Mouse (Mus musculus) bone marrow macrophage, adult 2 months (primary cell): Measurements from ENCODE around the gene Bmpr2. TPM values are rescaled to one million over a fixed set of nuclear protein-coding genes. Genes with fewer than 3 reads are reported as not detected.
"Not testable (repeated sequence)": the region's sequence is repeated elsewhere in the genome, so short reads cannot be mapped to it uniquely, and the experiment has no call there.

ENCODE experiments used
- H3K27ac ChIP-seq: 2 replicates; pipeline ENCODE4 v1.5.1; 2012; ENCODE audit warnings: low read depth, low read length; ENCODE audit not compliant: insufficient read depth
- H3K4me1 ChIP-seq: 2 replicates; pipeline ENCODE4 v1.6.1; 2012; ENCODE audit warnings: low read length; ENCODE audit not compliant: control insufficient read depth, insufficient read depth
- H3K4me3 ChIP-seq: 2 replicates; pipeline ENCODE4 v1.5.1; 2012; ENCODE audit warnings: mild to moderate bottlenecking, low read length, moderate library complexity; ENCODE audit not compliant: insufficient read depth
- CTCF ChIP-seq: IDR thresholded peaks from 2 replicates; pipeline ENCODE4 v1.5.1; 2012; ENCODE audit warnings: low read depth, mild to moderate bottlenecking, low read length, moderate library complexity
- POLR2A ChIP-seq: IDR thresholded peaks from 2 replicates; pipeline ENCODE4 v1.6.1; 2012; ENCODE audit warnings: mild to moderate bottlenecking, low read depth, low read length, borderline replicate concordance
- polyA plus RNA-seq: library from polyadenylated mRNA; stranded (reverse); fragments of >200 nt; gene quantifications from 2 replicates; pipeline ENCODE4 v1.2.4, GENCODE M21; 2012; ENCODE audit not compliant: missing spikeins, insufficient read depth, insufficient read length

Gene Bmpr2
- 20.6 and 26.0 TPM in 2 replicates for polyA plus RNA-seq

DNA sequence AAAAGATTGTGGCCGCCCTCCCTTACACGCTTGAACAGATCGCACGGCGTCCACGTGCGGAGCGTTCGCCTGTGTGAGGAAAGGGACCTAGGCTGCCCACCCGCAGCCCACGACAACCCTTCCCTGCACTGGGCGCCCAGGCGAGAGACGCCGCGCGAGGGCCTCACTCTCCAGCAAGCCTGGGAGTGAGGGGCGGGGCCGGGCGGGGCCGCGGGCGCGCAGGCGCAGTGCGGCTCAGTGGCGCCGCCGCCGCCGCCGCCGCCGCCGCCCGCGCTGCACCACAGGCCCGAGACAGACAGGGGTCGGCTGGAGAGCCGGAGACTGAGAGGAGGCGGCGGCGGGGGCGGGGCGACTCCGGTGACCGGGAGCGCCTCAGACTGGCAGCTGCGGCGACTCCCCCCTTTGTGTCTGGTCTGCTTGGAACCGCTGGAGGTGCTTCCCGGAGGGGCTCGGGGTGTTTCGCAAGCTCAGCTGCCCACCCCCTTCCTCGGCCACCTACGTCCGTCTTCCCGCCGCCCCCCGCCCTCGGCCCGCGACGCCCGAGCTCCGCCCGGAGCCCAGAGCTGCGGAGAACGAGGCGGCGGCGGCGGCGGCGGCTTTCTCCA is at the start of gene Bmpr2:
Bmpr2 (plus strand) TSS at position 237 of the 605 bp plus-strand sequence.
- peak within 1 kb of the TSS; percentile 80 for H3K27ac ChIP-seq
- peaks cover 6% of the 10 kb centered on the region; the same call in 1 of the 2 replicates for H3K4me1 ChIP-seq
- TF ChIP-seq CTCF, result no peak
- peak; percentile 73; the same call in 1 of the 2 replicates for TF ChIP-seq POLR2A
- peak within 1 kb of the TSS; percentile 89 for H3K4me3 ChIP-seq

DNA sequence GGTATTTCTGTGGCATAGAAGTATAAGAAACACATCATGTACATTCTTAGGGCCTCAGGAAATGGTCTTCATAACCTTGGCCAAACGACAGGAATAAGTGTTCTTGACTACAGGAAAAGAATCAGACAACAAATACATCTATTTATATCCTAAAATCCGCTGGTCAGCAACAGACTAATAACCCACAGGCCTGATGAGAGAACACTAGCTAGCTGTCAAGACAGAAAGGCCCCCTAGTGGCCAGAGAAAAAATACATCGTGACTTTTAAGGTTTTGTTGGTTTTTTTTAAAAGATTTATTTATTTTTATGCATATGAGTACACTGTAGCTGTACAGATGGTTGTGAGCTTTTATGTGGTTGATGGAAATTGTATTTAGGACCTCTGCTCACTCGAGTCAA is 43.3 kb upstream of the Bmpr2 start:
- Histone ChIP-seq H3K4me3 (no peak overlapping the region), H3K4me1 (peaks cover 7% of the 10 kb centered on the region; the same call in 1 of the 2 replicates), H3K27ac (peak overlapping the region; percentile 7; the same call in 1 of the 2 replicates)
- TF ChIP-seq POLR2A, result no peak
- no peak for TF ChIP-seq CTCF

DNA sequence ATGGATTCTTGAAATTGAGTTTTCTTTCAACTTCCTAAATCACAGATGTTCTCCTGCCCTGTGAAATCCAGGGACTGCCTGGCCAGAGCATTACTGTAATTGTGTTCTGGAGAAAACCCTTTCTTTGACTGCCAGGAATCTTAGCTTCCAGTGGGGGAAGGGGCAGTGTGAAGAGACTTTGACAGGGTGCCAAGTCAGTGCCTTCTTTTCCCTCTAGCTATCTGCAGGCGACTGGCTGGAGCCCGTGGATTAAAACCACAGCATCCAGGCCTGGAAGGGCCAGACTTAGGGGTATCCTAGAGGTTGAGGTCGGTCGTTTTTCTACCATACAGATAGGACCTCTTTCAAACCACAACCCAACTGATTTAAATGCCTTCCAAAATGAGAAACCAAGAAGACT is 37.5 kb upstream of the Bmpr2 start:
- Histone ChIP-seq H3K27ac (no peak overlapping the region), H3K4me1 (peaks cover under 1% of the 10 kb centered on the region; the same call in 1 of the 2 replicates), H3K4me3 (no peak overlapping the region)
- TF ChIP-seq CTCF (no peak), POLR2A (no peak)

DNA sequence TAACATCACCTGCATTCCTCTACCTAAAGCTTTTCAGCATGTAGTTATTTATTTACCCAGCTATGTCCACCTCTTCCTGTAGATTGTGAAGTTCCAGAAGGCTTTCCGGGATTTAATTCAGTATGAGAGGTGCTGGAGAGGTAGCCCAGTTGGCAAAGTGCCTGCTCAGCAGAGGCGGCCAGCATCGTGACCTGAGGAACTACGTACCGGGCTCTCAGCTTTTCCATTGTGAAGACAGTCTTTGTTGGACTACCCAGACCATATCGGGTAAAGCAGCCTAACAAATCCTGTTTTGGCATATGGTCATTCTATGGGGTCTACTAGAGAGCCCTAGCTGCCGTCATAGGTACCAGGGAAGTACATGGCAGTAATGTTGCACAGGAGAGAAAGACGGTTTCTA is 33.1 kb upstream of the Bmpr2 start:
- Histone ChIP-seq H3K27ac (no peak overlapping the region), H3K4me1 (no peaks in the 10 kb centered on the region), H3K4me3 (no peak overlapping the region)
- TF ChIP-seq CTCF (no peak), POLR2A (no peak)

DNA sequence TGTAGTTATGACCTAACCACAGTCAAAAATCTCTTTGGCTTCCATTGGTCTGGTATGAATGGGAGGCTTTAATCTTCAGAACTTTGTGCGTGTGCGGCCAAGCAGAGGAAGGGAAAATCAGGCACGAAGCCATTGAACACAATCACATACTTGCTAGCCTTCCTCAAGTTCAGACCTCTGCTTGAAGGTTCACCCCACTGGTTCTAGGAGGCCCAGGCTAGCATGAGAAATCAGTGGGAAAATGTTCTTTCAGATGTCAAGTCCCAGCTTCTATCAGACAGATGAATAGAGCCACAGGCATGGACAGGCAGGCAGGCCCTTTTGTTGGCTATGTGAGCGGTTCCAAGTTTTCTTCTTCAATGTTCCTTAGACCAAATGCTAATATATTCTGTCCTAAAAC is 32.5 kb upstream of the Bmpr2 start:
- Histone ChIP-seq H3K27ac (no peak overlapping the region), H3K4me3 (no peak overlapping the region), H3K4me1 (no peaks in the 10 kb centered on the region)
- TF ChIP-seq CTCF (no peak), POLR2A (no peak)

DNA sequence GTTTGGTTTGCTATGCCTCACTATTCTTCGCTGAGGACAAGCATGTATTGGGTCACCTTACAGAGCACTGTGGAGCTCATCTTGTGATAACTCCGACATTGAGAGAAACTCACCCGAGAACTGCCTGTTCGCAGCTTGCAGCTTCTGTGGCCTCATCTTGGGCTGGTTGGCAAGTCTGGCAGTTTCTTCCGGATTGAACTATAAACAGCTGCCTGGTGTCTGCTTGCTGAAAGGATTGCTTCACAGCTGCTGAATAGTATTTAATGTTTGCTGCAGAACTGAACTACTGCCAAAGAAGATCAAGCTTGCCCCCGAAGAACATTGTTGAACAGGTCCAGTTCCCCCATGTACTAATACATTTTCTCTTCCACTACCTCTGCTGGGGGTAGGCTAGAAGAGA is 29.1 kb upstream of the Bmpr2 start:
- no peak overlapping the region for H3K27ac ChIP-seq
- TF ChIP-seq CTCF (no peak), POLR2A (no peak)
- no peaks in the 10 kb centered on the region for H3K4me1 ChIP-seq
- H3K4me3 ChIP-seq, result no peak overlapping the region

DNA sequence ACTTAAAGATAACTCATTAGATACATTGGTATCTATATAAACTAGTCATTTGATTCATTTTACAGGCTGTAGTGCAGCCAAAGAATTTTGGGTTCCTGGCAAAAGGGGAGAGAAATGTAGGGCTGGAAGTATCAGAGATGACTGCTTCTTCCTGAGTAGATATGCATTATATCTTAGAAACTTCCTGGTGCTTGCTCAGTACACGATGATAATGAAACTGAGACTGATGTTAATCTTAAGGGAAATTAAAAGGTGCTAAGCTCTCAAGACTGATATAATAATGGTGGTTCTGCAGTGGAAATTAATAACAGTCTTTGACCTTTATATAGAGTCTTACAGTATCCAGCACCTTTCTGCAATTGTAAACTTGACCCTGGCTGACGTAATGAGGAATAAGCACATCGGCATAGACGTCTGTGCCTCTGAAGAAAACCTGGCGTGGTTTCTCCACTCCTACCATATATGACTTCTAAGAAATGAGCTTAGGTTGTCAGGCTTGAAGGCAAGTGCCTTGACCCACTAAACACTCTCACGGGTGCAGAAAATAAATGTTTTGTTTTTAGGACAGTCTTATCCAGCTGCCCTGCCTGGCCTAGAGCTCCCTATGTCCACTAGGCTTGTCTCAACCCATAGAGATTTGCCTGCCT is 24.3 kb upstream of the Bmpr2 start:
- Histone ChIP-seq H3K27ac (no peak overlapping the region), H3K4me1 (no peaks in the 10 kb centered on the region), H3K4me3 (no peak overlapping the region)
- TF ChIP-seq POLR2A (no peak), CTCF (no peak)

DNA sequence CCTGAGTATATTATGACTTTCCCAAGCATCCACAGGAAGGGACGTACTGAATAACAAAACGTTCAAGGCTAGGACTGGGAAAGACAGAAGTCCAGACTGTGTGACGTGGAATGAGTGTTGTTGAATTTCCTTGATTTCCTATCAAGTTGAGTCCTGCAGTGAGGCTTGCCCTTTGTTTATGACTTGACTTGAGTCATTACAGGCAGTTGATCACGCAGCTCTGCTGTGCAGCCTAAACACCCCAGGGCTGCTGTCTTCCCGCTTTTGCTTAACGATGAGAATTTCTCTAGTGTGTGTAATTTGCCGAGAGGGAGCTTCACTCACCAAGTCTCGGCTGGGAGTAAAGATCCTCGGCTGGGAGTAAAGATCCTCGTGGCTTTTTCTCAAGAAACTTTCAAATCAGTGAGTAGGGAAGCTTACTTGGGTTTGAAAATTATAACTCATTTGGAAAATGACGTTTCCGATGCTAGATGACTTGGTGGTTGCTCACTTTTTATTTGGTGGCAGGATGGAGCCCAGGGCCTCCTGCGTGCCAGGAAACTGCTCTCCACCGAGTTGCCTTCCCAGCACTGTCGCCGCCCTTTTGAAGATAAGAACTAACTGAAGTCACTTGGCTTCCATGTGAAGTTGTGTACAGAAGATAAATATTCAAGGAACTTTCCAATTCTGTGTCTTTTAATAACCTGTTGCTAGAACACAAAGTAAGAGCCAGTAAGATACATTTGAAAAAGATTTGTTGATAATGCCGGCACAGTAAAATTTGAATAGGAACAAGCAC is 23.4 kb upstream of the Bmpr2 start:
- TF ChIP-seq POLR2A (no peak), CTCF (no peak)
- Histone ChIP-seq H3K4me1 (no peaks in the 10 kb centered on the region), H3K27ac (no peak overlapping the region), H3K4me3 (no peak overlapping the region)

DNA sequence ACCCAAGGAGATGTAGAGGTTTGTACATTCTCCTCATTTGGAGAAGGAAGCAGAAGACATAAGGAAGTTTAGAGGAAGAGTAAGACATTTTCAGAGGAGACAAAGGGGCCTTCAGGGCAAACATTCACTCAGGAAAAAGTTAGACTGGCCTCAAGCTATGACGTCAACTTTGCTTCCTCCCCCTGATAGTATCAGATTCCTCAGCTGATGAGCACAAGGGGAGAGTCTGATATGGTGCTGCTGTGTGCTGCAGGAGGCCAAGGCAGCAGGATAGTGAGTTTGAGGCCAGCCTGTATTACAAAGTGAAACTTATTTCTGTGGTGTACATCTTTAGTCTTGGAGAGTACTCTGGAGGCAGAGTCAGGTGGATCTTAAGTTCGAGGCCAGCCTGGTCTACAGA is 14.2 kb upstream of the Bmpr2 start:
- no peak overlapping the region for H3K27ac ChIP-seq
- TF ChIP-seq POLR2A, result no peak
- H3K4me3 ChIP-seq, result no peak overlapping the region
- H3K4me1 ChIP-seq, result peaks cover 4% of the 10 kb centered on the region

DNA sequence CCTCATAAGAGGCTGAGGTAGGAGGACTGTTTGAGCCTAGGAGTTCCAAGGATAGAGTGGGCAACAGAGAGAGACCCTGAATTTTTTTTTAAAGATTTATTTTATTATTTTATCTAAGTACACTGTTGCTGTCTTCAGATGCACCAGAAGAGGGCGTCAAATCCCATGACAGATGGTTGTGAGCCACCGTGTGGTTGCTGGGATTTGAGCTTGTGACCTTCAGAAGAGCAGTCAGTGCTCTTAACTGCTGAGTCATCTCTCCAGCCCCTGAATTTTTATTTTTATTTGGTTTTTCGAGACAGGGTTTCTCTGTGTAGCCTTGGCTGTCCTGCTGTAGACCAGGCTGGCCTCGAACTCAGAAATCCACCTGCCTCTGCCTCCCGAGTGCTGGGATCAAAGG is 13.5 kb upstream of the Bmpr2 start:
- H3K4me3 ChIP-seq, result not testable (repeated sequence)

More for the DNA sequence above, 13.5 kb upstream of the Bmpr2 start:
- H3K4me1 ChIP-seq, H3K27ac ChIP-seq: not testable (repeated sequence)
